Mouse (Mus musculus) macrophage (primary cell): ENCODE data around the gene Pawr. TPM values are rescaled to one million over a fixed set of nuclear protein-coding genes. Genes with fewer than 3 reads are reported as not detected.

Experiments
- H3K27ac ChIP-seq: fragments of 350-480 bp; formaldehyde crosslinking; 2 replicates; pipeline ENCODE4 v1.9.0; 2021
- H3K36me3 ChIP-seq: fragments of 350-480 bp; formaldehyde crosslinking; 2 replicates; pipeline ENCODE4 v1.9.0; 2021; ENCODE audit errors: inconsistent target
- H3K4me3 ChIP-seq: fragments of 350-480 bp; formaldehyde crosslinking; 2 replicates; pipeline ENCODE4 v1.9.0; 2021; ENCODE audit errors: inconsistent target
- H3K79me2 ChIP-seq: fragments of 350-480 bp; formaldehyde crosslinking; 2 replicates; pipeline ENCODE4 v1.9.0; 2021; ENCODE audit errors: inconsistent target
- WGBS: methylation state at CpG from one replicate; pipeline ENCODE4 v1.1.7; 2026; ENCODE audit warnings: inconsistent platforms; ENCODE audit not compliant: missing documents; 5-methylcytosine and 5-hydroxymethylcytosine counted together
- polyA plus RNA-seq: library from polyadenylated mRNA; stranded (reverse); fragments of 250-400 nt; gene quantifications from 3 replicates; pipeline ENCODE4 v1.2.4, GENCODE M21; 2018; ENCODE audit warnings: inconsistent platforms

Gene Pawr
- polyA plus RNA-seq, 1 experiment from 2014 or later: not detected

DNA sequence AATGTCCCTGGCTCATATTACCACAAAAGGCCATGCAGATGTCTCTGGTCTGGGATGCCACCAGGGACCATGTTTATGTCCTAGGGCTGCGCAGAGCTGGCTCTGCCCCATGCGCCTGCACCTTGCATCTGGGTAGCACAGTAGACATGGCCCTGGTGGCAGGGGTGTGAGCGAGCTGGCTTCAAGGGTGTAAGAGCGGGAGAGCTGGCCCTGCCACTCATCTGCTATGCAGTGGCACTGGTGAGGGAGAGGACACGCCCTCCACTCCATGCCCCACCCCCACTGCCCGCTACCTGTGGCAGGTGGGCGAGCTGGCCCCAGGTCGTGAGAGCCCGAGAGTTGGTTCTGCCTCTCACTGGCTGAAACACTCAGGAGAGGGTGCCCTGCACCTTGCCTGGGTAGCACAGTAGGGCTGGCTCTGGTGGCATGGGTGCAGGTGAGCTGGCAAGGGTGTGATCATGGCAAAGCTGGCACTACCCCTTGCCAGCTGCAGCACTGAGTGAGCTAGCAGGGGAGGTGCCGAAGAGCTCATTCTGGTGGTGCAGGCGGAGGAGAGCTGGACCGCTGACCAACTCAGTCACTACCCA lies 24.8 kb downstream of the Pawr start:
- H3K27ac ChIP-seq: no peak overlapping the region
- H3K79me2 ChIP-seq: no peaks in the 10 kb centered on the region
- WGBS: 91% methylated on average over 12 of the region's 12 CpGs
- H3K4me3 ChIP-seq: no peak overlapping the region
- no peaks in the 10 kb centered on the region for H3K36me3 ChIP-seq

DNA sequence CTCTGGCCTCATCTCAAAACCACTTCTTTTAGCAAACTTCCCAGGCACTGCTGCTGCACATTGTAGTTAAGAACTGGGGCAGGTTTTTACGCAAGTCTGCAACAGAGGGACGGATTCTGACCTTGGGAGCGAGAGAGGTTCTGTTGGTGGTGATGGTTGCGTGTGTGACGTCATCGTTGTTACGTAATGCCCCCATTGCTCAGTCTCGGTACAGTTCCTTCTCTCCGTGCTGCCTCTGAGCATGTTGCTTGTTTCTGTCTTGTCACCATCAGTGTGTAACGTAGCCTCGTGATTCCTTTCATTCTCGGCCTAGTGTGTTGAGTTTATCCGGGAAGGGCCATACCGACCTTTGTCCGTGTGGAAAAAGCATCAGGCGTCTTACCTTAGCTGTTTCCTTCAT lies 28.1 kb downstream of the Pawr start:
- 68% methylated on average over 16 of the region's 16 CpGs for WGBS
- H3K79me2 ChIP-seq: no peaks in the 10 kb centered on the region

DNA sequence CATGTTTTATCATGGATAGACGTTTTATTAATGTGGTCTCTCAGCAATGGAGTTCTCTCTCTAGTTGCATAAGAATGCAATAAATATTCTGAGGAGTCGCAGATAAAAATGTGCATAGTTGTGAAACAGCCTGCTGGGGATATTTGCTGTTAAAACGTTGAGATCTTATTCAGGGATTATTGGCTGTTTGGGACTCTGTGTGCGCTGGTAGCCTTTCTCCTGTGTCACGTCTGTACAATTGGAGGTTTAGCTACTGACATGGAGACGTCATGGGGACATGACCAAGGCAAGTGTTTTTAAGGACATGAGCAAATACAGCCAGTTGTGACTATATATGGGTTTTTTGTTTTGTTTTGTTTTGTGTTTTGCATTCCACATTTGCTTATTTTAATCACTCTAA lies 28.9 kb downstream of the Pawr start:
- Histone ChIP-seq H3K27ac (no peak overlapping the region), H3K79me2 (no peaks in the 10 kb centered on the region), H3K4me3 (no peak overlapping the region), H3K36me3 (no peaks in the 10 kb centered on the region)
- 81% methylated on average over 6 of the region's 6 CpGs for WGBS

More for the DNA sequence above, 28.1 kb downstream of the Pawr start:
- Histone ChIP-seq H3K27ac (no peak overlapping the region), H3K36me3 (no peaks in the 10 kb centered on the region), H3K4me3 (no peak overlapping the region)

DNA sequence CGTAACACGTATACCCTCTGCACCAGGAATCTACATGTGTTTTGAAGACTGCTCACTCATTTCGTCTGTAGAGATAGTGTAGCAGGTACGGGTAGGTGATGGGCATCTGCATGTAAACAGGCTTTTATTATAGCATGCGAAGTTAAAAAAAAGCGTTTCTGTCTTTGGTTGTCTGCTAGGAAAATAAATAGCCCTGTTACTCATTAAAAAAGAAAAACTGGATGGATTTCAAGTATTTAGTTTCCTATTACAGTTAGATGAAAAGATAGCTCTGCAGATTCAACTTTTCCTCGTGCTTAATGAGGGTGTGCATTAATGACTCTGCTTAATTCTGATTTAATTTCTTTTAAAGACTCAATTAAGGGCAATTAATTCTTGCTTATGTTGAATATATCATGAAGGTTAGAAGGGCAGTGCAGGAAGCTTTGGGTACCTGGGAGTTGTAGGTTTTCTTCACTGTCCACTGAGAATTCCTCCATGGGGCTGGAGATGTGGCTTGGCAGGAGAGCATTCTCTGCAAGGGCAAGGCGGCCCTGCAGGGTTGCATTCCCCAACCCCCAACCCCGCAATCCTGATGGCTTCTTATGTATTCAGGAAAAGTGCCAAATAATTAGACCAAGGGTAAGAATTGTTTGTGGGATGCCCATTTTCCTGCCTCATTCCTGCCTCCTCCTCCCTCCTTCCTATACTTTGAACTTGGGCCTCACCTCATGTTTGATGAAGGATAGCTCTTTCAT lies 29.7 kb downstream of the Pawr start:
- 80% methylated on average over 9 of the region's 9 CpGs for WGBS
- Histone ChIP-seq H3K36me3 (no peaks in the 10 kb centered on the region), H3K27ac (no peak overlapping the region), H3K4me3 (no peak overlapping the region), H3K79me2 (no peaks in the 10 kb centered on the region)

DNA sequence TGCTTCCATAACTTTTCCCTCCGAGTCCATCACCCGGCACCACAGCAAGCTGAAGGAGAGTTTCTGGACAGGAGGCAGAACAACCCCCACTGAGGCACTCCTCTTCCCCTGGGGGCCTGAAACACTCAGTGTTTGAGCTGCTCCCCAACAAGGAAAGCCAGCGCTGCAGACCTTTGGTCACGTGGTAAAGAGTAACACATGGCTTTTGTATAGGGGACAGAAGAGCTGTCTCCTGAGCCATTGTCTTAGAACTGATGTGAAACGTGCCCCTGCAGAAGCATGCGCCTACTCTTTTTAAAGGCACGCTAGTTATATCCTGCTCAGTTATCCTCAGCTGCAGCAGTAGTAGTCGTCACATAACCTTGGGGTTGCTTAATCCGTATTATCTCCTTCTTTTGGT lies 32.0 kb downstream of the Pawr start:
- H3K36me3 ChIP-seq: no peaks in the 10 kb centered on the region
- H3K79me2 ChIP-seq: no peaks in the 10 kb centered on the region
- H3K4me3 ChIP-seq: no peak overlapping the region
- 93% methylated on average over 9 of the region's 9 CpGs for WGBS
- no peak overlapping the region for H3K27ac ChIP-seq

DNA sequence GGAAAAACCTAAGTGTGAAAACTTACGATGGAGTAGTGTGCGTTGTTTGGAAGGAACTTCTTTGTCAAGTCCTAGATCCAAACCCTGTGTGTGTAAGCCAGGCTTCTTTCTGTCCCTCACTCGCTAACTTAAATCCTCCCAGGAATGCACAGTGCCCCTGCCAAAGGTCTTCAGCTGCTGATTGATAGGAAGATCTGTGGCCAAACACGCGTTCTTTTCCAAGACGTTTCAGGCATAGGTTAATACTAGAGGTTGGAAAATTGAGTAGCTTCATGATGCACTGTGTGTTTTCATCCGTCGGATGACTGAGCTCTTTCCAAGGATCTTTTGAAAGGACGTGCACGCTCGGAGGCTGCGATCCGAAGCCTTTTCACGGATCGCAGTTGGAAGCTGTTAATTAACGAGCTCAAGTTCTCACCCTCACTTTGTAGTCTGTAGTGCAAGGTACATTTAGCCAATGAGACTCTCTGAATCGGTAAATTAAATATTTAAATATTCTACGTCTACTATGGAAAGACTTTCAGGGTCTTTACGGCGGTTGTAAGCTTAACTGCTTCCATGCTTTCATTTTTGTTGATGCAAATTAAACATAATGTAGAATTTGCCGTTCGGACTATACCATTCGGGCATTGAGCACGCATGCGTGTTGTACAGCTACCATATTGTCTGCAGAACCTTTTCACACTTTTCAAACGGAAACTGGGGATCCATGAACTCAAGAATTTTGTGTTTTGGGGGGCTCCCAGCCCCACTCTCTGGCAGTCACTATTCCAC lies 33.2 kb downstream of the Pawr start:
- Histone ChIP-seq H3K36me3 (no peaks in the 10 kb centered on the region), H3K27ac (no peak overlapping the region), H3K4me3 (no peak overlapping the region), H3K79me2 (no peaks in the 10 kb centered on the region)
- 92% methylated on average over 26 of the region's 26 CpGs for WGBS

DNA sequence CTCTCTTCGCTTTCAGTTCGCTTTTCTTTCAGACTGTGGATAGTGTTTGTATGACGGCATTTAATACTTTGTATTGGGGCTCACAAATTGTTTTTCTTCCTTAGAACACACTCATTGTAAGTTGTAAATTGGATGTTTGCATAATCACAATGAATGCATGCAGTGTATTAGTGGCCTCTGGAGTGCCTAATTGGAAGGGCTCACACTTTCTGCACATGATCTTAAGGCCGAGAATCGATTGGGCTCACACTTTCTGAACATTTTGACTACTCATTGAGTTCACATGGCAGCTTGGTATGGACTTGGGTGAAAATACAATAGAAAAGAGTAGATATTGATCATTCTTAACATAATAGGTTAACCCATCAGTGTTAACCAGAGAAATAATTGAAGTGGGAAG lies 34.3 kb downstream of the Pawr start:
- H3K79me2 ChIP-seq: no peaks in the 10 kb centered on the region
- H3K27ac ChIP-seq: no peak overlapping the region
- WGBS: 100% methylated on average over 5 of the region's 5 CpGs
- no peaks in the 10 kb centered on the region for H3K36me3 ChIP-seq
- H3K4me3 ChIP-seq: no peak overlapping the region

DNA sequence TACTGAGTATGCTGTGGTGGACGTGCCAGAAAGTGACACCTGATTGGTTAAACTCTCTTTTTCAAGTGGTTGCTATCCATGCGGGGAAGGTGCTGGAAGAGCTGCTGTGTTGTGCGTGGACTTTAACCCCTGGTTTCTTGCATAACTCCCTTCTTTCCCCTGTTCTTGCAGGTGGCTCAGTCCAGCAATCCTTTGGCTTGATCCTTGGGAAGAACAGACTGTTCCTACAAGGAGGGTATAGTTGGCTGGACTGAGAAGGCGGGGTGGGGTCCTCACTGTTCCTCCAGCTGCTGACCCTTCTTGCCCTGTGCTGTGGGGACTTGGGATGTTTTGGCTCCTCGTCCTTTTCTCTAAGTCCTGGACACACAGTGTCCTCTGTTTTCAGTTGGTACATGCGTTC lies 36.4 kb downstream of the Pawr start:
- no peaks in the 10 kb centered on the region for H3K36me3 ChIP-seq
- no peaks in the 10 kb centered on the region for H3K79me2 ChIP-seq
- 81% methylated on average over 6 of the region's 6 CpGs for WGBS
- no peak overlapping the region for H3K27ac ChIP-seq
- no peak overlapping the region for H3K4me3 ChIP-seq

DNA sequence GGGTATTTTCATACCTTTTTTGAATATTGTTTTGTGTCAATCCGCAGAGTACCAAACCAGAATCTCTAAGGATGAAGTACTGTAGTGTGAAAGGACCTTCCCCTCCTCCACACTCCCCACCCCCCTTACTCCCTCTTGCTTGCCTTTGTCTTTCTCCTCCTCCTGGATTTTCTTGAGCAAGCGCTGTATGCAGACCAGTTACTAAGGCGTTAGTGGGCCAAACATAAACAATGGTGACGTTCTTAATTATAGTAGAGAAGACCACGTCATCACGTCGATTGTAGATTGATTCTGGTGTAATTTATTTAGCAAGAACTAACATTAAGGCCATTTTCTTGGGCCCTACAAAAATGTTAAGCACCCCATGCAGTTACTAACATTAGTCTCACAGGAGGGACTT lies 40.3 kb downstream of the Pawr start:
- WGBS: 87% methylated on average over 7 of the region's 7 CpGs
- no peaks in the 10 kb centered on the region for H3K36me3 ChIP-seq
- no peaks in the 10 kb centered on the region for H3K79me2 ChIP-seq
- no peak overlapping the region for H3K4me3 ChIP-seq
- no peak overlapping the region for H3K27ac ChIP-seq

DNA sequence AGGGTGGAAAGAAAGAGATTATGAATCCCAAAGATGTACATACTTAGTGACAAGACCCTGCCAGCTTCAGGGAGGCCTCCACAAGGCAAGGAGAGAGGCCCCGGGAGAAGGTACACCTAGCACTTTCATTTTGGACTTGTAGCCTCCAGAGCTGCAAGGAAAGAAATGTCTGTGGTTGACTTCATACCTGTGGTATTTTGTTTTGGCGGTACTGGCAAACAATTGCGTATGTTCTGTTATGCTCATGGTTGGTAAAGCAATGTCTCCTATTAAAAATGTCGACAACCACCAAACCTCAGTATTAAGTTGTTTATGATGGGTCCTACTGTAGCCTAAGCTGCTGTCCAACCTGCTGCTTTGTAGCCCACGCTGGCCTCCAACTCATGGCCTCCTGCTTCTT lies 40.9 kb downstream of the Pawr start:
- Histone ChIP-seq H3K36me3 (no peaks in the 10 kb centered on the region), H3K27ac (no peak overlapping the region), H3K79me2 (no peaks in the 10 kb centered on the region), H3K4me3 (no peak overlapping the region)
- WGBS: 98% methylated on average over 5 of the region's 5 CpGs

DNA sequence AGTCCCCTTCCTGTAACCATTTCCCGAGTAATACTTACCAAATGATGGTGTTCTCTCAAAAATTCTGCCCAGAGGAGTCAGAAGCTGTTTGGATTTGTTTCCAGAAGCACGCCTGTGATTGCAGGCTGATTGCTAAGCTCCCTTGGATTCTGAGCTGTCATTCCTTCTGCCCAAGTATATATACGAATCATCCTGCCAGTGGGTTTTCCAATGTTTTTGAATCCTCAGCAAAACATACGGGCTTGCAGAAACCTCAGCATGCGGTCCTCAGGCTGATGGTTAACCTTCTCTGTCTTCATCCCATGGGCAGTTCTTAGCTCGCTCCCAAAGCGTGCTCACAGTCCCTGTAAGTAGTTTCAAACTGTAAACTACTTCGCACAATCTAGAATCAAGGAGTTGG lies 43.9 kb downstream of the Pawr start:
- Histone ChIP-seq H3K79me2 (no peaks in the 10 kb centered on the region), H3K27ac (no peak overlapping the region), H3K4me3 (no peak overlapping the region), H3K36me3 (no peaks in the 10 kb centered on the region)
- 95% methylated on average over 8 of the region's 8 CpGs for WGBS

DNA sequence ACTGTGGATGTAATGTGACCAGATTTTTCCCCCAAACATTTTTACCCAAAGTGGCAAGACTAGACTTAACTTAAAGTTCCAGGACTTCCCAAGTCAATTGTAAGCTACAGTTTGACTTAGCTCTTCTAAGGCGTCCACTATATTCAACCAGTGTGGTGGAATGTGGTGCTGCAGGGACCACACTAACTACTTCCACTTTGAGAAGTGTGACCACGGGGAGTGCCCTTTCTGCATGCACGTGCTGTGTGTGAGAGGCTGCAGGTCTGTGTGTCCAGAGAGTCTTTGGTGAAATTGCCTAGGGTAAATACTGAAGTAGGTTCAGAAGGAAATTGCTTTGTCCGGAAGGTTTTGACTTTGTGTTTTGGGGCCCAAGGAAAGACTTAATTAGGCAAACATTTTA lies 44.4 kb downstream of the Pawr start:
- Histone ChIP-seq H3K27ac (no peak overlapping the region), H3K4me3 (no peak overlapping the region), H3K36me3 (no peaks in the 10 kb centered on the region), H3K79me2 (no peaks in the 10 kb centered on the region)
- 74% methylated on average over 4 of the region's 4 CpGs for WGBS

DNA sequence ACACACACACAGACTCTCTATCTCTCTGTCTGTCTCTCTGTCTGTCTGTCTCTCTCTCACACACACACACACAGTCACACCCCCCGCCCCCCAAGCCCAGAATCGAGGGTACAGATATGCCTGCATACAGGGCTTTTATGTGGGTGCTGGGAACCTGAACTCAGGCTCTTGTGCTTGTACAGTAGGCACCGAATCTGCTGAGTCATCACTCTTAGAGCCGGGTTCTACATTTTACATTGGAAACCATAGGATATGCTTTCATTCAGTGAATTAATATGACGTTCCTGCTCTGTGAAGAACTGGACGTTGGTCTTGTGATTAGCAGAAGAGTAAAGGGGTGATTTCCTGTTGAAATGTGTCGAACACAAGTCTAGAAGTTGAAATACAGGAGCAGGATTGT lies 45.4 kb downstream of the Pawr start:
- WGBS: 83% methylated on average over 7 of the region's 7 CpGs
- H3K4me3 ChIP-seq: no peak overlapping the region

DNA sequence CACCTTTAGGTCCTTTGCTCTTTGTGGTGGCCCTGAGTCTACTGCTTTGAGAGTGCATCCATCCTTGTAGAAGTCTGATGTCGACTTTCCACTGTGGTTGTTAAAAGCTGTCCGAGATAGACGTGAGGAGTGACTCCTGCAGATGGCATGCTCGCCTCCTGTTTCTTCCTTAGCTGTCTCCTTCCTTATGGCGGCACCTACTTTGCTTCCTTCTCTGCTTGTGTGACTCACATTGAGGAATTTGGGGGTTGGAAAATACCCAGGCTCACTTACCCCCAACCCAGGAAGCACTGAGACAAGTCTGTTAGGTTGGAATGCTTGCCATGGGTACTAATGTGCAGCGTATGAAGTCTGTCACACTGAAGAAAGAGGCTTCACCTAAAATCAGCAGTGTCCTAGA lies 46.1 kb downstream of the Pawr start:
- H3K27ac ChIP-seq: no peak overlapping the region
- no peak overlapping the region for H3K4me3 ChIP-seq
- no peaks in the 10 kb centered on the region for H3K79me2 ChIP-seq
- 90% methylated on average over 6 of the region's 6 CpGs for WGBS
- H3K36me3 ChIP-seq: no peaks in the 10 kb centered on the region

More for the DNA sequence above, 45.4 kb downstream of the Pawr start:
- H3K36me3 ChIP-seq: no peaks in the 10 kb centered on the region
- no peak overlapping the region for H3K27ac ChIP-seq
- no peaks in the 10 kb centered on the region for H3K79me2 ChIP-seq

DNA sequence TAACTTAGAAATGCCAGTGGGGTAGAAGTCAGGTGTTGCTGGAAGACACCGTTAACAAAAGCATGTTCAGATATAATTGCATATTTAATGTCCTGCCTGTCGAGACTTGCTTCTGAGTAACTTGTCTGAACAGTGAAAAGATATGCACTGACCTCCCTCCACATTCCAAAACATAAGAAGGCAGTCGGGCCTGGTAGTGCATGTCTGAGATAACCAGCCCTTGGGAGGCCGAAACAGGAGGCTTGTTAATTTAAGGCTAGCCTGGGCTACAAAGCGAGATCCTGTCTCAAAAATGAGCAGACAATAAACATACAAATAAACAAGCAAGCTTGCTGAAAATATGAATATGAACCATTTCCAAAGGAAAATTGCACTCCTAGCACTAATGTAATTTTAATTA lies 46.6 kb downstream of the Pawr start:
- 88% methylated on average over 5 of the region's 5 CpGs for WGBS
- H3K79me2 ChIP-seq: no peaks in the 10 kb centered on the region
- no peak overlapping the region for H3K27ac ChIP-seq
- no peak overlapping the region for H3K4me3 ChIP-seq
- H3K36me3 ChIP-seq: no peaks in the 10 kb centered on the region
